Mouse (Mus musculus) fat pad, adult 2 months (tissue): ENCODE results near the gene Sema5a.

Source experiments
- DNase-seq: peaks from one replicate; pipeline ENCODE4 v3.0.0-alpha.2; 2011; ENCODE audit warnings: low read depth, low spot score; ENCODE audit errors: extremely low read depth

Gene Sema5a

GRCm38 (mm10) chr15:32347315-32347714 lies 102.7 kb downstream of the Sema5a start:
- DNase-seq: no peak

GRCm38 (mm10) chr15:32349276-32349675 lies 104.7 kb downstream of the Sema5a start:
- DNase-seq: peak; percentile 14

GRCm38 (mm10) chr15:32352995-32353394 lies 108.4 kb downstream of the Sema5a start:
- no peak for DNase-seq

GRCm38 (mm10) chr15:32353513-32353912 lies 108.9 kb downstream of the Sema5a start:
- no peak for DNase-seq

GRCm38 (mm10) chr15:32356805-32357204 lies 112.2 kb downstream of the Sema5a start:
- no peak for DNase-seq

- DNase-seq: no peak
These were observed 123.2 kb downstream of the Sema5a start for GRCm38 (mm10) chr15:32367841-32368240.

GRCm38 (mm10) chr15:32370914-32371313 lies 126.3 kb downstream of the Sema5a start:
- no peak for DNase-seq

- no peak for DNase-seq
These were observed 126.8 kb downstream of the Sema5a start for GRCm38 (mm10) chr15:32371385-32371784.

GRCm38 (mm10) chr15:32376326-32376725 lies 131.7 kb downstream of the Sema5a start:
- no peak for DNase-seq

GRCm38 (mm10) chr15:32377781-32378180 lies 133.2 kb downstream of the Sema5a start:
- no peak for DNase-seq

GRCm38 (mm10) chr15:32380311-32380710 lies 135.7 kb downstream of the Sema5a start:
- DNase-seq: peak; percentile 61

GRCm38 (mm10) chr15:32382930-32383481 lies 138.4 kb downstream of the Sema5a start:
- no peak for DNase-seq

- DNase-seq: no peak
These were observed 151.8 kb downstream of the Sema5a start for GRCm38 (mm10) chr15:32396241-32396890.

GRCm38 (mm10) chr15:32397064-32397463 lies 152.5 kb downstream of the Sema5a start:
- no peak for DNase-seq

GRCm38 (mm10) chr15:32398721-32399120 lies 154.1 kb downstream of the Sema5a start:
- DNase-seq: no peak

- no peak for DNase-seq
These were observed 157.4 kb downstream of the Sema5a start for GRCm38 (mm10) chr15:32401909-32402527.

- DNase-seq: no peak
These were observed 158.7 kb downstream of the Sema5a start for GRCm38 (mm10) chr15:32403321-32403720.

GRCm38 (mm10) chr15:32406436-32406835 lies 161.8 kb downstream of the Sema5a start:
- DNase-seq: no peak

- peak; percentile 93 for DNase-seq
These were observed 163.2 kb downstream of the Sema5a start for GRCm38 (mm10) chr15:32407766-32408165.

- no peak for DNase-seq
These were observed 171.7 kb downstream of the Sema5a start for GRCm38 (mm10) chr15:32416291-32416690.

GRCm38 (mm10) chr15:32422631-32423030 lies 178.0 kb downstream of the Sema5a start:
- DNase-seq: no peak

GRCm38 (mm10) chr15:32423061-32423460 lies 178.5 kb downstream of the Sema5a start:
- no peak for DNase-seq
